Mouse (Mus musculus) thymus, postnatal 14 days (tissue): Measurements from ENCODE around the gene Hist1h3i.
"Not testable (repeated sequence)": the region's sequence is repeated elsewhere in the genome, so short reads cannot be mapped to it uniquely, and the experiment has no call there.

Experiments
- DNase-seq: peaks from one replicate; pipeline ENCODE4 v3.0.0; 2021

The Hist1h3i gene

DNA sequence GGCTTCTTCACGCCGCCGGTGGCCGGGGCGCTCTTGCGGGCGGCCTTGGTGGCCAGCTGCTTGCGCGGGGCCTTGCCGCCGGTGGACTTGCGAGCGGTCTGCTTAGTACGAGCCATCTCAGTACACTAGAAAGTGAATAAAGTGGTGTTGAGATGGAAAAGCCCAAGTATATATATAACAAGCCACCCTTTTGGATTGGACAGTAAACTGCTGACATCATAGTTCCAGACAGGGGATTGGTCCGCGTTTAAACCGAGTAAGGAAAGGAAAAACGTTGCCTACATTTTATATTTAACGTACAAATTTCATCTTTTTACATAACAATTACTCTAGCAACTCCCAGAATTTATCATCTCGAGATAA lies at the start of gene Hist1h3i:
Gene Hist1h3i, minus strand, starts transcription at position 116 of the 363 bp plus-strand sequence.
- peak; percentile 71 for DNase-seq

DNA sequence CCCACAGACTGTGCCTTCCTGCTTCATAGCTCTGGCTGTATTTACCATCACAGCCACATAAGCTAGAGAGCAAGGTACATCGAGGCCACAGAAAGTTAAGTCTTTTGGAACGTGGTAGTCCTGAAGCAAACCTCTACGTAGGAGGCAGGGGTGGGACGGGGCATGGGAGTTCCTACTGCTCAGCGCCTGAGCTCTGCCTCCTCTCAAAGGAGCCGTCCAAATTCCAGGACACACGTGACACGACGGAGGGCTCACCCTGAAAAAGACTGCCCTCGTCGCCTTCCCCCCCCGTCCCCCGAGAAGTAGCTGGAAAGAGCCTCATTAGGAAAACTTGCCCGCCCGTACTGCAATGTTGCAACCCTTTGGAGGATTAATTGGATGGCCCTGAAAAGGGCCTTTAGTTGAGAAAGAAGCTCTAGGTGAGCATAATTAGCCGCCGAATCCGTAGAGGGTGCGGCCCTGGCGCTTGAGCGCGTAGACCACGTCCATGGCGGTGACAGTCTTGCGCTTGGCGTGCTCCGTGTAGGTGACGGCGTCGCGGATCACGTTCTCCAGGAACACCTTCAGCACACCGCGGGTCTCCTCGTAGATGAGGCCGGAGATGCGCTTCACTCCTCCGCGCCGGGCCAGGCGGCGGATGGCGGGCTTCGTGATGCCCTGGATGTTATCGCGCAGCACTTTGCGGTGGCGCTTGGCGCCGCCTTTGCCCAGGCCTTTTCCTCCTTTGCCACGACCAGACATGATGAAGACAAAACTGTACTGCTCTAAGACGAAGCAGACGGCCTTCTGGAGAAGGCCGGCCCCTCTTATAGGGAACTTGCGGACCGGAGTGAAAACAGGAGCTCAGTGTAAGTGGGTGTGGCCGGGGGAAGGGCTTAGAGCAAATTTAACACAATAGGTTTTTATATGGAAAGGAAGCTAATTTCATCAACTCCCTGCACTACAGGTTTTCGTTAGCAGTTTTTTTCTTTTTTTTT lies 48.5 kb upstream of the Hist1h3i start, which contains the start of gene Hist1h4n:
Gene Hist1h4n, minus strand, starts transcription at position 779 of the 977 bp plus-strand sequence.
- DNase-seq = peak; percentile 57

DNA sequence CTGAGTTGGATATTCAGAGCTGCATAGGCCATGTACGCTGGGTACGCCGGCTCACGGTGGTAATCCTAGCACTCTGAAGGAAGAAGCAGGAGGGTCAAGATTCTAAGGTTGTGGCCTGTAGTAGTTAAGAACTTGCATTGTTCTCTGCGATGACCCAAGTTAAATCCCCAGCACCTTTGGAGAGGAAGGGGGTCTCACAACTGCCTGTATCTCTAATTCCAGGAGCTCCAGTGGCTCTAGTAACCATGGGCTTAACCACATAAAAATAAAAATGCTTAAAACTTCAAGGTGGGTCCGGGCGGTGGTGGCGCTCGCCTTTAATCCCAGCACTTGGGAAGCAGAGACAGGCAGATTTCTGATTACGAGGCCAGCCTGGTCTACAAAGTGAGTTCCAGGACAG lies 47.2 kb upstream of the Hist1h3i start:
- peak; percentile 9 for DNase-seq

DNA sequence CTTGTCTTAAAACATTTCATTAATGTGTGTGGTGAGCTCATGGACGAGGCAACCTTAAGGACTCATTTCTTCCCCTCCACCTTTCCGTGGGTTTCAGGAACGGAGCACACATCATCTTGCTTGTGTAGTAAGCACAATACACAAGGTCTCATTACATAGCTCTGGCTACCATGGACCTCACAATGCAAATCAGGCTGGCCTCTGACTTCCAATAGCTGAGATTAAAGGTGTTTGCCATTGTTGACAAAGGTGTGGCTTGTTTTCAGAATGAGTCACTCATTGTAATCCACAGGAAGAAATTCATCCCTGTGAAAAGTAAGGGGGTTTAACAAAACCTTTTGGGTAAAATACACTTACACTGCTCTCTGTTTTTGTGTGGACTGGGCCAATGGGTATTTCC lies 45.3 kb upstream of the Hist1h3i start:
- no peak for DNase-seq

DNA sequence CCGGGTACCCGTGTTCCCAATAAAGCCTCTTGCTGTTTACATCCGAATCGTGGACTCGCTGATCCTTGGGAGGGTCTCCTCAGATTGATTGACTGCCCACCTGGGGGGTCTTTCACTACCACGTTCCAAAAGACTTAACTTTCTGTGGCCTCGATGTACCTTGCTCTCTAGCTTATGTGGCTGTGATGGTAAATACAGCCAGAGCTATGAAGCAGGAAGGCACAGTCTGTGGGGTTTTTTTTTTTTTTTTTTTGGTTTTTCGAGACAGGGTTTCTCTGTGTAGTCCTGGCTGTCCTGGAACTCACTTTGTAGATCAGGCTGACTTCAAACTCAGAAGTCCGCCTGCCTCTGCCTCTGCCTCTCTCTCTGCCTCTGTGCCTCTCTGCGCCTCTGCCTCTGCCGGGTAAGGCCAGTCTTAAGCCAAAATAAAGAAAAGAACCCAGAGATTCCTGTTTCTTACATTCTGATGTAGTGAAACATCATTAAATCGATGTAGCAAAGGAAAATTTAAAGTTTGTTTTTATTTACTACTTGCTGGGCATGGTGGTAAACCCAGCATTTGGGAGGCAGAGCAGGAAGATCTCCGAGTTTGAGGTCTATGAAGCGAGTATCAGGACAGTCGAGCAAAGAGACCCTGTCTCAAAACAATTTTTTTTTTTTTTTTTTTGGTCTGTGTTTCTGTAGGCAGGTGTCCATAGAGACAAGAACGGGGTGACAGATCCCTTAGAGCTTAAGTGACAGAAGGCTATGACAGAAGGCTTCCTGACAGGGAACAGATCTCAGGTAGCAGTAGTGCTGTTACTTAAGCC lies 37.1 kb upstream of the Hist1h3i start:
- not testable (repeated sequence) for DNase-seq

DNA sequence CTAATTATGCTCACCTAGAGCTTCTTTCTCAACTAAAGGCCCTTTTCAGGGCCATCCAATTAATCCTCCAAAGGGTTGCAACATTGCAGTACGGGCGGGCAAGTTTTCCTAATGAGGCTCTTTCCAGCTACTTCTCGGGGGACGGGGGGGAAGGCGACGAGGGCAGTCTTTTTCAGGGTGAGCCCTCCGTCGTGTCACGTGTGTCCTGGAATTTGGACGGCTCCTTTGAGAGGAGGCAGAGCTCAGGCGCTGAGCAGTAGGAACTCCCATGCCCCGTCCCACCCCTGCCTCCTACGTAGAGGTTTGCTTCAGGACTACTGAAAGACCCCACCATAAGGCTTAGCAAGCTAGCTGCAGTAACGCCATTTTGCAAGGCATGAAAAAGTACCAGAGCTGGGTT lies 28.9 kb upstream of the Hist1h3i start:
- not testable (repeated sequence) for DNase-seq

DNA sequence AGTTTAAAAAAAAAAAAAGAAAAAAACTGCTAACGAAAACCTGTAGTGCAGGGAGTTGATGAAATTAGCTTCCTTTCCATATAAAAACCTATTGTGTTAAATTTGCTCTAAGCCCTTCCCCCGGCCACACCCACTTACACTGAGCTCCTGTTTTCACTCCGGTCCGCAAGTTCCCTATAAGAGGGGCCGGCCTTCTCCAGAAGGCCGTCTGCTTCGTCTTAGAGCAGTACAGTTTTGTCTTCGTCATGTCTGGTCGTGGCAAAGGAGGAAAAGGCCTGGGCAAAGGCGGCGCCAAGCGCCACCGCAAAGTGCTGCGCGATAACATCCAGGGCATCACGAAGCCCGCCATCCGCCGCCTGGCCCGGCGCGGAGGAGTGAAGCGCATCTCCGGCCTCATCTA lies 28.4 kb upstream of the Hist1h3i start, which contains the start of gene Hist1h4m:
Gene Hist1h4m, plus strand, starts transcription at position 208 of the 400 bp plus-strand sequence.
- peak; percentile 71 for DNase-seq

DNA sequence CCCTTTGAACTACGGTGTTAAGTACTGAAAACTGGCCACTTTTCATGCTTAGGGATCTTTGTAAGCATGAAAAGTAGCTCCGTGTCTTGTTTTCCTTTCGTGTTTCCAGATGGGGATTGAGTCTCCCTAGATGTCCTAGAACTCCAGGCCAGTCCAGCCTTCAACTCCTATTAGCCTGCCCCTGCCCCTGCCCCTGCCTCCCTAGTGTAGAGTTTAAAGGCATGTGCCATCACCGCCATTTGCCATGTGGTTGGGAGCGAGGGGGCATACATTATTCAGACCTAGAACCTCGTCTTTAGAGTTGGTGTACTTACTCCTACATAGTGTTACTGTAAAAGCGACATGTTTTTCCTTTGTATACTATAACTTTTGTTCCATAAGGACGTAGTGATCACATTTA lies 27.9 kb upstream of the Hist1h3i start:
- DNase-seq = not testable (repeated sequence)

DNA sequence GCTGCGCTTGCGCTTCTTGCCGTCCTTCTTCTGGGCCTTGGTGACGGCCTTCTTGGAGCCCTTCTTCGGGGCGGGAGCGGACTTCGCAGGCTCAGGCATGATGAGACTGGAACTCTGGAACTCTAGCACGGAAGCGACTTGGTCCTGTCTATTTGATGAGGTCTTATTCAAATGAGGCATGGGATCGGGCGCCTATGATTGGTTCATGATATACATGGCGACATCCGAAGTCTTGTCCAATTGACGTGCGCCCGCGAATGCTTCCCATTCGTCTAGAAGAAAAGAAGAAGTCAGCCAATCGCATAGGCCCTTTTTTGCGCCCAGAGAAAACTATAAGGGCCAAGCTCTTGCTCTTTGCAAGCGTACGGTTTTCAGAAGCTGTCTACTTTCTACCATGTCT lies 26.9 kb upstream of the Hist1h3i start, which contains the start of the genes Hist1h2bq and Hist1h2ao:
Gene Hist1h2bq, minus strand, starts transcription at position 125 of the 400 bp plus-strand sequence.
Gene Hist1h2ao, plus strand, starts transcription at position 393 of the 400 bp plus-strand sequence.
- DNase-seq = not testable (repeated sequence)

DNA sequence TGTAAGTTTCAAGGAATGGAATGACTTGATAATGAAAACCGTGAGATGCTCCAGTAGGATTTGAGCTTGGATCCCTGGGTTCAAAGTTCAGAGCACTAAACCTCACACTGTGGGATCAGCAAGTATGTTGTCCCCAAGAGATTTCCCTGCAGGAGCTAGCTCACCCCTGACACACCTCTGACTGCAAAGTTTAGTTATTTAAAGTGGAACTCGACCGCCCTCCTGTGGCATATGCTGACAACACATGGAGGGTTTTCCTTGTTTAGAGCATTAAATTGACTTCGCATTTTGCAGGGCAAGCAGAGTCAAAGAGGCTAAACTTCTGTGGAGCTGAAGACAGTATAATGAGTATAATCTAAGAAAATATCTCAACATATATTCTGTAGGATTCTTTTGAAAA lies 19.9 kb upstream of the Hist1h3i start:
- DNase-seq = not testable (repeated sequence)

DNA sequence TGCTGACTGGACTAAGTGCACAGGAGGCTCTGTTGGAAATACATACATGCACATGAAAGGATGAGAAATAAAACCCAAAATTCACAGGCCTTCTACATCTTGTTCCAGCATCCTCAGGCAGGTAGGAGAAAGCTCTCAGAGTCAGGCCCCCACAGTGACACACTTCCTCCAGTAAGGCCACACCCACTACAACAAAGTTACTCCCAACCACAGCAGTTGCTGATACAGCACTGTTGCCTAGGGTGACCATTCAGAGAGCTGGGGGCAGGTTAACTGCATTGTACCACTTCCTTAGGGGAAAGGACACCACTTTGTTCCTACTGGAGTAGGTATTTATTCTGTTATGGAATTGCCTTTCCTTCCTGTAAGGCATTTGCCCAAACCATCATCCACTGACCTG lies 14.0 kb upstream of the Hist1h3i start:
- not testable (repeated sequence) for DNase-seq

DNA sequence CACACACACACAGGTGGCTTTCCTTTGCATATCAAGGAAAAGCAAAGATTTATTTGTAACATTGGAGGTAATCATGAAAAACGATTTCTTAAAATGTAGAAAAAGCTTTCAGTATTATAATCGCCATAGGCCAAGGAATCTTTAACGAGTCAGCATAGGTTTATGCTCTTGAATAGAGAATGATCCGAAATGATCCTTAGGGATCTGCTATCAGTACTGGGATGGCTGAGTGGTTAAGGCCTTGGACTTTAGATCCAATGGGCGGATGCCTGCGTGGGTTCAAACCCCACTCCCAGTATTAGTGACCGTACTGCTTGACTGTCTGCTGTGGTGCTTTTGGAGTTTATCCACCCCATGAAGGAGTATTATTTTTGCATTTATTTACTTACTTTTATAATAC lies 12.4 kb upstream of the Hist1h3i start:
- no peak for DNase-seq

DNA sequence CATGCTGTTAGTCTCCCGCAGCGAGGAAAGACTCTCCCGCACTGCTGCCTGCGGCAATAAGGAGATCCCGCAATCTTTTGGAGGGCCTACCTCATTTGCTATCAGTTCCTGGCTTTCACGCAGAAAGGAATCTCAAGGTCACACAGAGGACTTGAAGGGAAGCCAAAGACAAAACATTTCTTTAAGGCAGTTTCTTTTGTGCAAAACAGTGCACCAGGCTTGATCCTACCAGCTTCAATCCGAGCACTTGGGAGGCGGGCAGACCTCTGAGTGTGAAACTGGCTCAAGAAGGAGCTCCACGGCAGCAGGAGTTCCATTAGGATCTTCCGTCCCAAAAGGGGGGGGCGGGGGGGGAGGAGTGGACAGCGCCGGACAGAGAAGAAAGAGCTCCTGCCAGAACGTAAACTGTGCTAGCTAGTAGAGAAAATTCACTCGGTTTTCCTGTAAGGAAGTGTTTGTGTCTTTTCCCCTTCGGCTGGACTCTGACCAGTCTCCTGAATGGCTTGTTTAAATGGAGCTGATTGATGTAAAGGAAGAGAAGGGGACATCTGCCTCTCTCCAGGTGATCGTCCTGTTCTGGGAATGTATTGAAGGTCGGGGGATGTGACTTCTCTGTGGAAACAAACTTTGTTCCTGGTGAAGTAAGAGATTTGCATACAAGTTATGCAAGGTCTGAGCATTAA lies 7.6 kb upstream of the Hist1h3i start:
- no peak for DNase-seq

DNA sequence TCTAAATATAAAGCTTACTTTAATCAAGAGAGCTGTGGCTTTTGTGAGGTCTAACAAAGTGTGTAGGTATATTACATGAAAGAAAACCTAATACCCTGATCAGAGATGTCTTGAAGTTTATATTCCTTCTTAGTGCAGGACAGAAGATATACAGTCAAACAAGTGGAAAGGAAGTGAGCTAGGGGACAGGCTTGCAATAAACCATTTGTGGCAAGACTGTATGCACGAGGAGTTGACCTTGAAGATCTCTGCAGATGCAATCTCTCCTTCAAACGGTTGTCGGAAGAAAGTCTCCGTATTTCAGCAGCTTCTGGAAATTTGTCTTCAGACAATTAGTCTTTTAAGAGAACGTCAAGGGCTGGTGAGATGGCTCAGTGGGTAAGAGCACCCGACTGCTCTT lies 6.8 kb upstream of the Hist1h3i start:
- DNase-seq = no peak

DNA sequence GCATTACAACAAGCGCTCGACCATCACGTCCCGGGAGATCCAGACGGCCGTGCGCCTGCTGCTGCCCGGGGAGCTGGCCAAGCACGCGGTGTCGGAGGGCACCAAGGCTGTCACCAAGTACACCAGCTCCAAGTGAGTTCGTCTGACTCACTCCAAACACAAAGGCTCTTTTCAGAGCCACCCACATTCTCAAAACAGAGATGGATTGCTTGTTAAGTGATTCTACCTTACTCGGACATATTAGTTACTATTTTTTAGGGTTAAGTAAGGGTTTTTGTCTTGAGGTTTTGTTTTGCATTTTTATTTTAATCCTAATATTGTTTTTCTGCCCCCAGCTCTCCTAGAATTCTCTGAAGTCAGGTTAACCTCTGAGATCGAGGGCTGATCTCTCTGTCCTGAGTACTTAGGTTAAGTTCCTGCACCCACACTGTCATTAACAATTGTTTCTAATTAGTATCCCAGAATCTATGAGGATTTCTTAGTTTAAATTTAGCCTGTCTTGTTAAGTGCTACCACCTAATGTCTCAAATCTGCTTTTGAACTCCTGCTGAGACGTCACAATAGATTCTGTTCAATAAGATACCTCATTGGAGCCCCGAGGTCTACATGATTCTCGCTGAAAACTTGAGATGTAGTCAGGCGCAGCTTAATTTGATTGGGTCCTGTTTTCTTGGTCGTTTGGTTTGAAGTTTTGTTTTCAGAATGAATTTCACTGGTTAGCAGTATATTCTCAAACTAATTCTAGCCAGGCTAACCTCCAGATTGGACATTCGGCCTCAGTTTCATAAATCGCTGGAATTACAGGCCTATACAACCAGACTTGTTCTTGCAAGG lies 4.8 kb upstream of the Hist1h3i start:
- no peak for DNase-seq

DNA sequence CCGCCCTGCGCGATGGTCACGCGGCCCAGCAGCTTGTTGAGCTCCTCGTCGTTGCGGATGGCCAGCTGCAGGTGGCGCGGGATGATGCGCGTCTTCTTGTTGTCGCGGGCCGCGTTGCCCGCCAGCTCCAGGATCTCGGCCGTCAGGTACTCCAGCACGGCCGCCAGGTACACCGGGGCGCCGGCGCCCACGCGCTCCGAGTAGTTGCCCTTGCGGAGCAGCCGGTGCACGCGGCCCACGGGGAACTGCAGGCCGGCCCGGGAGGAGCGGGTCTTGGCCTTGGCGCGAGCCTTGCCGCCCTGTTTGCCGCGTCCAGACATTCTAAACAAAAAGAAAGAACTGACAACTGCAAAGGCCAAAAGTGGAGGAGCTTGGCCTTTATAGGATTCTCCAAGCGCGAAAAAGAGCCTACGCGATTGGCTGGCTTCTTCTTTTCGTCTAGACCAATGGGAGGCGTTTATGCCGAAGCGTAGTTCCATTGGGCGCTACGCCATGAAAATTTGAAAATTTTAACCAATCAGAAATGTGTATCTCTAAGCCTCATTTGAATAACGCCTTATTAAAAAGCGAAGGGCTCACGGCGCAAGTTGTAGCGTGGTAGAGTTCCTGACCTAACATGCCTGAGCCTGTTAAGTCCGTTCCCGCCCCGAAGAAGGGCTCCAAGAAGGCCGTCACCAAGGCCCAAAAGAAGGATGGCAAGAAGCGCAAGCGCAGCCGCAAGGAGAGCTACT lies 3.9 kb upstream of the Hist1h3i start, which contains the start of the genes Hist1h2an and Hist1h2bp:
Gene Hist1h2an, minus strand, starts transcription at position 320 of the 731 bp plus-strand sequence.
Gene Hist1h2bp, plus strand, starts transcription at position 563 of the 731 bp plus-strand sequence.
- DNase-seq = peak; percentile 84

DNA sequence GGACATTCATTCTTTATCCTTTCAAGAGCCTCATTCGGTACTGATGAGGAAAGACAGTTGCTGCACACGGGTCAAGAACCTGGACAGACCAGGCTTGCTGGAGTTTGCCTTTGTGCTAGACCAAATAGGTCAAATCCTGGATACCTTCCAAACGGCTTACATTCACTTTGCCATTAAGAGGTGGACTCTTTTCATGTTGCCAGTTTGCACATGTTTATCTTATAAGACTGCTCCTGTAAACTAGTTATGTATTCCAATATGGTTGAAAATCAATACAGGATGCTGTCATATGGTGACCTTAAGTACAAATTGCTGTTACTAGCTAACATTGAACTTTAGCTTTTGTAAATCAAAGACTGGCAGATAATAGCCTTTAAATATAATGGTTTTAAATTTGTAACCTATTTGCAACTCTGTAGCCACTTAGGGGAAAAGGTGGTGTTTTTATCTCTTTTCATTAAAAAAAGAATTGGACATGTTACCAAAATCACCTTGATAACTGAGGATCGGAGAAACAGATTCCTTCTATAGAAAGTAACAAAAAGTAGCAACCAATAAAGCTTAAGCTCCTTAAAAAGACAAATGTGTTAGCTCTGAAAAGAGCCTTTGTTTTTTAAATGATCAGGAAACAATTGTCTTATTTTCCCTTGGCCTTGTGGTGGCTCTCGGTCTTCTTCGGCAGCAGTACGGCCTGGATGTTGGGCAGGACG lies 3.2 kb upstream of the Hist1h3i start:
- DNase-seq = no peak

DNA sequence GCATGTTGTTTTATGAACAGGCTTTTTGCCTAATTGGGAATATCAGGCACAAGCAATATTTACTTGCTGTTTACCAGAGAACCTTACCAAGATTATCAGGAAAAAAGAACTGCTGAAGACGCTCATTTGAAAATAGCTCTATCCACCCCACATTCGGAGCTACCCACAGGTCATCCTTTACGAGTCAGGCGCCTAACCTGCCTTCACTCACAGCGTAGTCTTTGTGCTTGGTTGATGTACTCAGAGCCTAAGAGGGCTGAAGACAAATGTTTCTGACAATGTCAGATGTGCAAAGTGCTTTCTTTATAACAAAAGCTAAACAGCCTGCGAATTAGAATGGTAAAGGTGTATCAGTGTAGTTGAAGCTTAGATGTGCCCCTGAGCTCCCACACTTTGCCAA lies 1.1 kb upstream of the Hist1h3i start:
- DNase-seq = no peak

DNA sequence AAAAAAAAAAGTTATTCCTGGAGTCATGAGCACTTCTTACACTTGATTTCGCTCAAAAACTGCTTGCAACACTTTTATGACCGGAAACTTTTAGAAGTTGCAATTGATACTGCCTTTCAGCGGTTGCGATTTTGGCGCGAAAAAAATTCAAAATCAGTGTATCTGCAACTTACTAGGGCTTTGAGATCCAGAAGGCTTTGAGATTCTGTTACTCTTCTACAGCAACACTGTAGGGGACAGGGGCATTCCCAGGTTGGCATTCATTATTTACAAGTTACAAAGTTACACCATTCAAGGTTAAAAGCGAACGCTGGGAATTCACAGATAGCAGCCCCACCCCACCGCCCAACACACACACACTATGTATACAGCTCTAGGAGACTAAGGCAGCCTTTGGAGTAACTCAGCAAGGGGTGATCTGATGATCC lies 578 bp upstream of the Hist1h3i start:
- DNase-seq = peak; percentile 52
